Mouse (Mus musculus): ENCODE results near the gene Spata17. TPM values are rescaled to one million over a fixed set of nuclear protein-coding genes. Genes with fewer than 3 reads are reported as not detected.

The Spata17 gene
- polyA plus RNA-seq, 1 experiment from 2014 or later = 2.7 TPM

DNA sequence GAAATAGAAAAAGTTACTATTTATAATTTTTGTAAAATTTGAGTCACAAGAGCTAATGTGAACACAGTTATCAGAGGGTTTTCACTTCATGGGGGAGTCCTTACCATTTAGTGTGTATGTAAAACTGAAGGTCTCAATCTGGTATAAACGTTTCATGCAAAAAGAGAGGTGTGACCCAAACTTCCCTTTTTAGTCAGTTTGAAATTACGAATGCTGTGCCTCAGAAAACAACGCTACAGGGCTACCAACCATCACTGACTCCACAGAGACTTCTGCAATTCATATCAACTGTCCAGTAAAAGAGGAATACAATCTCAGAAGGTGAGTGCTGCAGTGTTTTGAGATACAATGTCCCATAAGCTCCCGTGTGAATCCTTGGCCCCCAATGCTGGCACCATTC is 175.5 kb downstream of the Spata17 start:
- Histone ChIP-seq H3K36me3 (ENCODE audit: control insufficient read depth, insufficient read depth, low read length) (no peaks in the 10 kb centered on the region), H3K27ac (ENCODE audit: low read length) (no peak overlapping the region), H3K4me1 (replicated peaks; ENCODE audit: control insufficient read depth, insufficient read depth, low read length) (no peaks in the 10 kb centered on the region), H3K27me3 (ENCODE audit: control insufficient read depth, insufficient read depth, low read depth, low read length) (no peaks in the 10 kb centered on the region), H3K4me2 (ENCODE audit: low read depth, low read length) (no peak overlapping the region), H3K9me3 (ENCODE audit: control insufficient read depth, low read length) (no peaks in the 10 kb centered on the region), H3K9ac (ENCODE audit: low read length) (no peak overlapping the region), H3K4me3 (ENCODE audit: low read length) (no peak overlapping the region)
- WGBS = 75% methylated on average over 4 of the region's 4 CpGs
- ATAC-seq (ENCODE audit: low read depth) = no peak

DNA sequence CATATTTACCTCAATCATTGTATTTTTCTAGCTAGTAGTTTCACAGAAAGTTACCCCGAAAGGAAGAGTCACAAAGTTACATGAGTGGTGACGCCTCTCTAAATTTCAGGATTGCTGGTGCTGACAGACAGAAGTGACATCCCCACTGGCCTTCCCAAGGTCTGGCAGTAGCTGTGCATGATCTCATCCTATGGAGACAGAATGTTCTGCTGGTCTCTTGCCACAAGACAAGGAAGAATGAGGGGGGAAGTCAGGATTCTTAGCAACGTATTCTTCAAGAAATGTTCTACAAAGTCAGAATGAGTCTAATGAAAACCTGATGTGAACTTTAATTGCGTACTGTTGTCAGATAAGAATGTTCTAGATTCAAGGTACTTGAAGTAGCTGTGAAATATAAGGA is 179.5 kb downstream of the Spata17 start:
- no peak for ATAC-seq (ENCODE audit: low read depth)
- H3K27me3 ChIP-seq (ENCODE audit: control insufficient read depth, insufficient read depth, low read depth, low read length) = no peaks in the 10 kb centered on the region
- no peaks in the 10 kb centered on the region for H3K36me3 ChIP-seq (ENCODE audit: control insufficient read depth, insufficient read depth, low read length)
- WGBS = 87% methylated on average over 4 of the region's 4 CpGs
- no peak overlapping the region for H3K4me3 ChIP-seq (ENCODE audit: low read length)
- H3K9ac ChIP-seq (ENCODE audit: low read length) = no peak overlapping the region
- H3K27ac ChIP-seq (ENCODE audit: low read length) = no peak overlapping the region
- no peaks in the 10 kb centered on the region for H3K4me1 ChIP-seq (replicated peaks; ENCODE audit: control insufficient read depth, insufficient read depth, low read length)
- no peak overlapping the region for H3K4me2 ChIP-seq (ENCODE audit: low read depth, low read length)
- no peaks in the 10 kb centered on the region for H3K9me3 ChIP-seq (ENCODE audit: control insufficient read depth, low read length)

DNA sequence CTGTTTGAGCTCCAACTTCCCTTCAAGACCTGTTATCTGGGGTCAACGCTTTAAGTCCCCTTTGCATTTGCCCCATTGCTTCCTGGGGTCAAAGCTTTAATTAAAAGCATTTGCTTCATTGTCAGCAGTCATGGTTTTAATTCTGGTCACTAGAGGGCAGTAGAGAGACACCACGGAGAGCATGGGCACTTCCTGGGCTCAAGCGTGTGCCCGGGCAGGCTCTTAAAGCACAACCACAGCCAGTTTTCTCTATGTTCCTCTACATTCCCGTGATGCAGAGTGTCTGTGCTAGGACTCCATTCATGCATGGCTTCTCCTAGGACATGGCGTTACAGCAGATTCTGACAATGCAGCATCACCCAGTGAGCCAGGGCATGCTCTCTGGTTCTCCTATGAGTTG is 183.5 kb downstream of the Spata17 start:
- no peak overlapping the region for H3K9ac ChIP-seq (ENCODE audit: low read length)
- H3K27ac ChIP-seq (ENCODE audit: low read length) = no peak overlapping the region
- no peaks in the 10 kb centered on the region for H3K9me3 ChIP-seq (ENCODE audit: control insufficient read depth, low read length)
- H3K36me3 ChIP-seq (ENCODE audit: control insufficient read depth, insufficient read depth, low read length) = no peaks in the 10 kb centered on the region
- H3K27me3 ChIP-seq (ENCODE audit: control insufficient read depth, insufficient read depth, low read depth, low read length) = no peaks in the 10 kb centered on the region
- H3K4me1 ChIP-seq (replicated peaks; ENCODE audit: control insufficient read depth, insufficient read depth, low read length) = no peaks in the 10 kb centered on the region
- no peak overlapping the region for H3K4me3 ChIP-seq (ENCODE audit: low read length)
- peak; percentile 51; the same call in 1 of the 2 replicates for ATAC-seq (ENCODE audit: low read depth)
- WGBS = 29% methylated on average over 6 of the region's 6 CpGs
- H3K4me2 ChIP-seq (ENCODE audit: low read depth, low read length) = no peak overlapping the region

DNA sequence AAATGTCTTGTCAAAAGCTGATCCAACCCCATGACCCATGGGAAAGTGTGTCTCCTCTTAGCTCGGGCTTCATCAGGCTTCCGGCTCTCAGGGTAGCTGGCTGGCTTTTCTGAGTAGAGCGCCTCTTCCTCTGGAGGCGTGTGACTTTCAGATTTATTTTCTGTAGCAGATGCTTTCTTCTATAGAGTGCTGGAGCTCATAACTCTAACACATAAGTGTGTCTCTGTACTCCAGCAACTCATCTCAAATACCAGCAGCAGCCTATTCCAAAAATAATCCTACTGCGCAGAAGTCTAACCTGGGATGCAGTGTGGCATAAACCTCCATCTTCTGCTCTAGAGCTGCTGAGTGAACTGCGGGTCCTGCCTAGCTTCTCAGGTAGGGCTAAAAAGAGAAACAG is 186.4 kb downstream of the Spata17 start:
- ATAC-seq (ENCODE audit: low read depth) = no peak
- Histone ChIP-seq H3K4me3 (ENCODE audit: low read length) (no peak overlapping the region), H3K9me3 (ENCODE audit: control insufficient read depth, low read length) (no peaks in the 10 kb centered on the region), H3K9ac (ENCODE audit: low read length) (no peak overlapping the region), H3K4me2 (ENCODE audit: low read depth, low read length) (no peak overlapping the region), H3K36me3 (ENCODE audit: control insufficient read depth, insufficient read depth, low read length) (no peaks in the 10 kb centered on the region), H3K27me3 (ENCODE audit: control insufficient read depth, insufficient read depth, low read depth, low read length) (no peaks in the 10 kb centered on the region), H3K4me1 (replicated peaks; ENCODE audit: control insufficient read depth, insufficient read depth, low read length) (no peaks in the 10 kb centered on the region), H3K27ac (ENCODE audit: low read length) (no peak overlapping the region)
- WGBS = 76% methylated on average over 6 of the region's 6 CpGs

DNA sequence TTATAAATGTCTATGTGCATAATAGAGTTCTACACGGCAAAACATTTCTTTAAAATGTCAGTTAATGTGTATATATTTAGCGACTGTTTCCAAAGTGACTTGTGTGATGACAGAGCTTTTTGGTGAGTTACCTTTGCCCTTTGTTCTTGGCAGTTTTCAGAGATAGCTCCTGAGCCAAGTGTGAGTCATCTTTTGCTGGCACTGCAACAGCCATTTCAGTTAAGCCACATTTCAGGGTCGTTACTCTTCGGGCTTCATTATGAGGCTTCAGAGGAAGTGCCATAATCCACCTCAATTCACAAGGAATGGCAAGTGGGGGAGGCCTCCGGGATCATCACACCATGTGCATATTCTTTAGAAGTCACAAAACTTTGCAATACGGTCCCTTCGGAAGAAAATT is 195.3 kb downstream of the Spata17 start:
- WGBS = 62% methylated on average over 7 of the region's 7 CpGs
- no peak for ATAC-seq (ENCODE audit: low read depth)
- H3K9ac ChIP-seq (ENCODE audit: low read length) = no peak overlapping the region

DNA sequence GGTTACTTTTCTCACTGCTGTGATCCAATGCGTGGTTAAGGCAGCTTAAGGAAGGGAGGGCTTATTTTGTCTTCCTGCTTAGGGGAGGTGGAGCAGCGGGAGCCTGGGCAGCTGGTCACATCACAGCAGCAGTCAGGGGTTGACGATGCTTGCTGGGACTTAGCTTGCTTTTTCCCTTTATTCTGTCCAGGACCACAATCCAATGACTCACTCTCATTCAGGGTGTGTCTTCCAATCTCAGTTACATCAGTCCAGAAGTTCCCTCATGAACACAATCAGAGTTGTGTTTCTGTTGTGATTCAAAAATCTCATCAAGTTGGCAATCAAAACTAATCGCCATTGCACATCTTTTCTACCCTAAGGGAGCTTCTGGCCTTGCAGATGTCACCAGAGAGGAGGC is 199.1 kb downstream of the Spata17 start:
- ATAC-seq (ENCODE audit: low read depth) = no peak
- Histone ChIP-seq H3K36me3 (ENCODE audit: control insufficient read depth, insufficient read depth, low read length) (no peaks in the 10 kb centered on the region), H3K27ac (ENCODE audit: low read length) (no peak overlapping the region), H3K4me1 (replicated peaks; ENCODE audit: control insufficient read depth, insufficient read depth, low read length) (no peaks in the 10 kb centered on the region), H3K9ac (ENCODE audit: low read length) (no peak overlapping the region), H3K9me3 (ENCODE audit: control insufficient read depth, low read length) (no peaks in the 10 kb centered on the region), H3K4me2 (ENCODE audit: low read depth, low read length) (no peak overlapping the region), H3K27me3 (ENCODE audit: control insufficient read depth, insufficient read depth, low read depth, low read length) (no peaks in the 10 kb centered on the region), H3K4me3 (ENCODE audit: low read length) (no peak overlapping the region)
- WGBS = 48% methylated on average over 4 of the region's 4 CpGs

More for the DNA sequence above, 195.3 kb downstream of the Spata17 start:
- Histone ChIP-seq H3K27ac (ENCODE audit: low read length) (no peak overlapping the region), H3K36me3 (ENCODE audit: control insufficient read depth, insufficient read depth, low read length) (no peaks in the 10 kb centered on the region), H3K4me1 (replicated peaks; ENCODE audit: control insufficient read depth, insufficient read depth, low read length) (no peaks in the 10 kb centered on the region), H3K4me2 (ENCODE audit: low read depth, low read length) (no peak overlapping the region), H3K27me3 (ENCODE audit: control insufficient read depth, insufficient read depth, low read depth, low read length) (no peaks in the 10 kb centered on the region), H3K4me3 (ENCODE audit: low read length) (no peak overlapping the region), H3K9me3 (ENCODE audit: control insufficient read depth, low read length) (no peaks in the 10 kb centered on the region)

DNA sequence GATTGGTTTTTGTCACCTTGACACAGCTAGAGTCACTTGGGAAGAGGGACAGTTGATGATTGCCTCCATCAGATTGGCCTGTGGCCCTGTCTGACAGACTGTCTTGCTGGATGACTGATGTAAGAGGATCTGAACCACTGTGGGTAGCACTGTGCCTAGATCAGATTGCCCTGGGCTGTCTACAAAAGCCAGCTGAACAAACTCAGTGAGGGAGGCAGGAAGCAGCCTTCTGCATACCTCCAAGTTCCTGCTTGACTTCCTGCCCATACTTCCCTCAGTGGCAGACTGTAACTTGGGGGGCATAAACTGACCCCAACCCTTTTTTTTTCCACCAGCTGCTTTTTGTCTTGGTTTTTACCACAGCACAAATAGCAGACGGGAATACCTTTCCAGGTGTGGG is 199.6 kb downstream of the Spata17 start:
- no peaks in the 10 kb centered on the region for H3K4me1 ChIP-seq (replicated peaks; ENCODE audit: control insufficient read depth, insufficient read depth, low read length)
- WGBS = 59% methylated on average over 1 of the region's 1 CpGs

DNA sequence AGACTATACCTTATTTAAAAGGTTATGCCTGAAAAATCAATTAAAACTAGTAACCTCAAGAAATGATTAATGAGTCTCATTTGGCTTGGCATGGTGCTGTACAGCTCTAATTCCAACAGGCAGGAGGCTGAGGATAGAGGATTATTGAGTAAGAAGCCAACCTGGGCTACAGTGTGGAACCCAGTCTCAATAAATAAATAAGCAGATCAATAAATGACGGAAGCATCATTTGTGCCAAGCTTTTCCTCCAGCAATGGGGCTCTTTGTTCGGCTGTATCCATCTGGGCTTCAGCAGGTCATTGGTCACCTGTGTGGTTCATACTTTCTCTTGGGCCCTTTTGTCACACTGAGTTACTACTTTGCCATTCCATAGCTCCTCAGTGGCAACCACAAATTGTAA is 201.1 kb downstream of the Spata17 start:
- WGBS = 81% methylated on average over 2 of the region's 2 CpGs
- Histone ChIP-seq H3K27me3 (ENCODE audit: control insufficient read depth, insufficient read depth, low read depth, low read length) (no peaks in the 10 kb centered on the region), H3K4me1 (replicated peaks; ENCODE audit: control insufficient read depth, insufficient read depth, low read length) (no peaks in the 10 kb centered on the region), H3K9me3 (ENCODE audit: control insufficient read depth, low read length) (no peaks in the 10 kb centered on the region), H3K4me3 (ENCODE audit: low read length) (no peak overlapping the region), H3K27ac (ENCODE audit: low read length) (no peak overlapping the region), H3K9ac (ENCODE audit: low read length) (no peak overlapping the region), H3K4me2 (ENCODE audit: low read depth, low read length) (no peak overlapping the region), H3K36me3 (ENCODE audit: control insufficient read depth, insufficient read depth, low read length) (no peaks in the 10 kb centered on the region)
- no peak for ATAC-seq (ENCODE audit: low read depth)

More for the DNA sequence above, 199.6 kb downstream of the Spata17 start:
- Histone ChIP-seq H3K4me2 (ENCODE audit: low read depth, low read length) (no peak overlapping the region), H3K27me3 (ENCODE audit: control insufficient read depth, insufficient read depth, low read depth, low read length) (no peaks in the 10 kb centered on the region), H3K4me3 (ENCODE audit: low read length) (no peak overlapping the region), H3K9me3 (ENCODE audit: control insufficient read depth, low read length) (no peaks in the 10 kb centered on the region), H3K9ac (ENCODE audit: low read length) (no peak overlapping the region), H3K27ac (ENCODE audit: low read length) (no peak overlapping the region), H3K36me3 (ENCODE audit: control insufficient read depth, insufficient read depth, low read length) (no peaks in the 10 kb centered on the region)
- no peak for ATAC-seq (ENCODE audit: low read depth)

DNA sequence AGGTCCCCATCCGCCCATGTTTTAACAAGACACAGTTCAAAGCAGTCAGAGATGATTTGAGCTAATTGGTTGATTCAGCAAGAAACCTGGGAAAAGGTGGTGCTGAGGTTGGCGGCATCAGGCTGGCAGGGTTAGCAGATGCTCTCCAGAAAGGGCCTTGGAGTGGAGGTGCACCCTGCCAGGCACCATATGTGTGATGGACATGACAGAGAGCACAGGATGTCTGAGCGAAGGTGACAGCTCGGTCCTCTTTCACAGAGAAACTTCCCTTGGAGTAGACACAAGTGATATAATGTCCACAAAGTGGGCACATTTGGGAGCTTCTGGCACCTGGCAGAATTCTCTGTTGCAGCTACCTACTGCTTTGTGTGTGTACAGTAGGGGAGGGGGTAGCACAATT is 203.7 kb downstream of the Spata17 start:
- H3K27ac ChIP-seq (ENCODE audit: low read length) = no peak overlapping the region
- H3K36me3 ChIP-seq (ENCODE audit: control insufficient read depth, insufficient read depth, low read length) = no peaks in the 10 kb centered on the region
- H3K27me3 ChIP-seq (ENCODE audit: control insufficient read depth, insufficient read depth, low read depth, low read length) = no peaks in the 10 kb centered on the region
- H3K9ac ChIP-seq (ENCODE audit: low read length) = no peak overlapping the region
- H3K9me3 ChIP-seq (ENCODE audit: control insufficient read depth, low read length) = no peaks in the 10 kb centered on the region
- no peaks in the 10 kb centered on the region for H3K4me1 ChIP-seq (replicated peaks; ENCODE audit: control insufficient read depth, insufficient read depth, low read length)
- ATAC-seq (ENCODE audit: low read depth) = no peak
- H3K4me3 ChIP-seq (ENCODE audit: low read length) = no peak overlapping the region
- WGBS = 85% methylated on average over 4 of the region's 4 CpGs
- no peak overlapping the region for H3K4me2 ChIP-seq (ENCODE audit: low read depth, low read length)

DNA sequence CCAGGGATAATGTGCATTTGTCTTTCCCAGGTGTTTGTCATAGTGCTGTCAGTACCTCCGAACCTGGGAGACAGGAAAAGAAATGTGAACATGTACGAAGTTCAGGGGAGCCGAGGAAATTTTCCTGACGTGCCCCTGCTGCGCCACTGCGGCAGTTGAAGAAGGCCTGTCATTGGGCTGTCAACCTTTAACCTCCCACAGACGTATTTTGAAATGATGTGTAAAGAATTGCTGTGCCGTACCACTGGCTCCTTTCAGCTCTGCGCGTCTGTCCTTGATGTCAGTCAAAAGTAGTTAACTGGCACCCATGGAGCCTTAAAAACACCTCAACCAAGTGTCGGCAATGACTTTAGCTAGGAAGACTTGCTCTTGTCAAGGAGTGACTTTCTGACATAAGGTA is 205.2 kb downstream of the Spata17 start:
- no peaks in the 10 kb centered on the region for H3K36me3 ChIP-seq (ENCODE audit: control insufficient read depth, insufficient read depth, low read length)
- no peaks in the 10 kb centered on the region for H3K27me3 ChIP-seq (ENCODE audit: control insufficient read depth, insufficient read depth, low read depth, low read length)
- H3K4me3 ChIP-seq (ENCODE audit: low read length) = no peak overlapping the region
- ATAC-seq (ENCODE audit: low read depth) = no peak
- no peak overlapping the region for H3K27ac ChIP-seq (ENCODE audit: low read length)
- no peaks in the 10 kb centered on the region for H3K9me3 ChIP-seq (ENCODE audit: control insufficient read depth, low read length)
- H3K9ac ChIP-seq (ENCODE audit: low read length) = no peak overlapping the region
- no peak overlapping the region for H3K4me2 ChIP-seq (ENCODE audit: low read depth, low read length)
- 75% methylated on average over 11 of the region's 11 CpGs for WGBS
- no peaks in the 10 kb centered on the region for H3K4me1 ChIP-seq (replicated peaks; ENCODE audit: control insufficient read depth, insufficient read depth, low read length)
